Mouse (Mus musculus) spleen, adult 12 weeks (tissue): ENCODE results near the gene Lingo3.
"Not testable (repeated sequence)": the region's sequence is repeated elsewhere in the genome, so short reads cannot be mapped to it uniquely, and the experiment has no call there.

ENCODE experiments used
- DNase-seq: peaks from one replicate; pipeline ENCODE4 v3.0.0; 2022; ENCODE audit warnings: low spot score

Gene Lingo3

DNA sequence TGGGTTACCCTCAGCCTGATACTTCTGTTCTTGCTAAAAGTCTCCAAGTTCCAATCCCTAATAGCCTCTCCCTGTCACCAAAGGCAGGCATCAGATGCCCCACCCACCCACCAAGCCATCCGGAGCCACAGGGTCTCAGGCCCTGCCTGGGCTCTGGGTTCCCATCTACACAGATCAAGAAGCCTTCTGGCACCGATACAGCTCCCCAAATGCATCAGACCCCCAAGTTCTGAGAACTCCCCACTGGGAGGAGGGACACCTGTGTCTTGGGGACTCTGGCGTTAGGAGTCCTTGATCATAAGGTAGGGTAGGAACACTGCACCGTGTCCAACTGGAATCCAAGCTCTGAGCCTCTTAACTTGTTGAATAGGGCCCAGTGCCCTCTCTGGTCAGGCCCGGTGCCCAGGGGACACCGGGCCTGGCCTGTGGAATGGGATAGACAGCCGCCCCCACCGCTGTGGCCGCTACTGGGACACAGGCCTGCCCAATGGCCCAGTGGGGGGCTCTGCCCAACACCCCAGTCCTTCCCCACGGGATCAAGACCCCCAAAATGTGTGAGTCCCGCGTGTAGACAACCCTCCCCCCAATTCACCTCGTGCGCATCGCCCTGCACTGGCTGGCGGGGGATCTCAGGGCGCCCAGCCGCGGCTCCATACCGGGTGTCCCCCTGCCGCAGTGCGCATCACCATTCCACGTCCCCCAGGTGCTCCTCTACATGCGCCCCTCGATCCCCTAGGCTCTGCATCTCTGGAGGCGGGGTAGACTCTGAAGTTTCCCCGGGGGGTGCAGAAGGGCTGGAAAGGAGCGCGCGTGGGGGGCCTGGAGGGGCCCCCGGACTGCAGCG, 530 bp downstream of the Lingo3 start:
- no peak for DNase-seq

DNA sequence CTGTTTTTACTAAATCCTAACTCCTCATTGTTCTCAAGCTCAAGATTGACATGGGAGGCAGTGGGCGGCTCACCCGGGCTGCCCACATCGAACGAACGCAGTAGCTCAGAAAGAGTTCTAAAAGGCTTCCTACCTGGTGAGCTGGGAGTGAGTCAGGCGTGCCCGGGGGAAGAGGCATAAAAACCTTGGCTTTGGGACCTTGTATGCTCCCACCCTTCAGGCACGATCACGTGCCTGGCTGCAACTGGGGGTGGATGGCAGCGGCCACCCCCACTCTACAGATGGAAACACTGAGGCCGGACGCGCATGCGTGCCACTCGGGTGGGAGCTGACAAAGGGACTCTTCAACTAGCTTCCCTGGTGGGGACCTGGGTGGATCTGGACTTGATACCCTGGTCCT, 1.5 kb downstream of the Lingo3 start:
- no peak for DNase-seq

DNA sequence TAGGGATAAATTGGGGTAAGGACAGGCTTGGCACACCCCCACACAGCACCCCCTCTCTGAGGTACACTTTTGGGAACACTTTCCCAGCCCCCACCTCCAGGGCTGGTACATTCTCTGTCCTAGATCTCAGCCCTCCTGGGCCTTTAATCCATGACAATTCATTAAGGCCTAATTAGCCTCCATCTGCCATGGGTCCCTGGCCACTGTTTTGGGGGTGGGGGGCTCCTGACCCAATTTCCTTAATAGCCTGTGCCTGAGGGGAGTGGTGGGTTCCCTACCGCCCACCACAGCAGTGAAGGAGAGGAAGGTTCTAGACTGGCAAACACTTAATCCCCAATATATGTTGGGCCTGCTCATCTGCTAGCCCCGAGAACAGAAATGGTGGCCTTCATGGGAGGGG, 2.2 kb downstream of the Lingo3 start:
- DNase-seq = no peak

DNA sequence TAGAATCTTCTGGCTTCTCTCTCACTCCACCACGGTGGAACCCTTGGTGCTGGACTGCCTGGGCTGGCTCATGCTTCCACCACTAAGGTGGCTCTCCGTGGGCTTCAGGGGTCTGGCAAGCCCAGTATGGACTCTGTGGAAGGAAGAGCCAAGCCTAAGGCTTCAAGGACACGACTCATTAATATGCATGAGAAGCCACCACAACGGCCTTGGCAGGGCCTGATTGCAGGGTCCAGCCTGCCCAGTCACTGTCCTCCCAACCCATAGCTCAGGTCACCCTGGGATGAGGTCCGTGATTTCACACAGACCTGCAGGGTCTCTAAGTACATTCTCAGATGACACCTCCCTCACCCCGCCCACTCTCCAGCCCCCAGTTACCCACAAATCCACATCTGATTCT, 4.0 kb downstream of the Lingo3 start:
- no peak for DNase-seq

DNA sequence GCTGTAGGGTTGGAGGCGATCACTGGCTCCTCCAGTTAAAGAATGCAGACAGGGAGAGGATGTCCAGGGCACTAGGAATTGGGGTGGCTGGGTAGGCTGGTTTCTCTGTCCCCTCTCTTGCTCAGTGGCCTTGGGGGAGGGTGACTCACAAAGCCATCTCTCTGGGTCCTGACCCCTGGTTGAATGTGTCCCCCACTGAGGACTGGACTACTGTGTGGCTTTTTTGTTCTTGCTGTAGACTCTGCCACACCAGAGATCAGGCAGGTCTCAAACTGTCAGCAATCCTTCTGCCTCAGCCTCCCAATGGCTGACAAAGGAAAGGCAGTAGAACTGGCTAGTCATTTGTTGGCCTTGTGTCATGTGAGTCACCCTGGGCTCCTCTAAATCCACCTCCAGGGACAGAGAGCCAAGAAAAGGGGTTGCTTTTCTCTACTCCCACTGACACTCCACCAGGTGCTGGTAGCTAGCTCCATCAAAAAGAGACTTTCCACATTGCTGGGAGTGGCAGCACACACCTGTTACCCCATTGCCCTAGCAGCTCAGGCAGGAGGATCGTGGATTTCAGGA, 5.4 kb downstream of the Lingo3 start:
- no peak for DNase-seq

DNA sequence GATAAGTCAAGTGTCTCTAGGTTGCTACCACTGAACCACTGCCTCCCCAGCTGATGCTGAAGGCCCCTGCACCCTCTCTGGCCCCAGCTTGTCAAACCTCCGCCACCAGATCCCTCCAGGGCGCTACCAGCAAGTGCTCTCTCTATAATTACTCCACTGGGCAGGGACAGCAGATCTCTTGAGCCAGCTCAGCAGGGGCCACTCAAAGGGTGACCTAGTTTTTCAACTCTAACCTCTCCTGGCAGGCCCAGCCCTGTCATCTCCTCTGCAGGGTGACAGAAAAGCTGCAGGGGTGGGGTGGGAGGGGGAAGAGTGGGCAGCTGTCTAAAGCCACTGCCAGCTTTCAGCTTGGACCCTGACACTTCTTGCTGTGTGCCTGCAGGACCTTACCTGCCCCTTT, 6.0 kb downstream of the Lingo3 start:
- DNase-seq = no peak

DNA sequence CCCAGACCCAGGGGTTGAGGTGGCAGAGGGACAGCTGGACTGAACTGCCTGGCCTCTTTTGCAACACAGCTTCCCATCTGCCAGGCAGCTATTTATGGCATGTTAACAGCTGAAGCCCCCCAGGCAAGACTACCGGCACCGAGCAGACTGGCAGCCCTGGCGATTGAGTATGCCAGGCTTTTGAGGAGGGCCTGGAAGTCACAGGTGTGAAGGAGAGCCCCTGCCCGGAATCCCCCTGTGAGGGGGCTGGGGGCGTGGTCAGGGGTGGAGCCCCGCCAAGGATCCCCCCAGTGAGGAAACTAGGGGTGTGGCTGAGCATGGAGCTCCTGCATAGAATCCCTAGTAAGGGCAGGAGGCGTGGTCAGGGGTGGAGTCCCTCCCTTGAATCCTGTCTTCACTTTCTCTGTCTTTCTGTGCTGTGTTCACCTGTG, 6.9 kb downstream of the Lingo3 start:
- DNase-seq = no peak

DNA sequence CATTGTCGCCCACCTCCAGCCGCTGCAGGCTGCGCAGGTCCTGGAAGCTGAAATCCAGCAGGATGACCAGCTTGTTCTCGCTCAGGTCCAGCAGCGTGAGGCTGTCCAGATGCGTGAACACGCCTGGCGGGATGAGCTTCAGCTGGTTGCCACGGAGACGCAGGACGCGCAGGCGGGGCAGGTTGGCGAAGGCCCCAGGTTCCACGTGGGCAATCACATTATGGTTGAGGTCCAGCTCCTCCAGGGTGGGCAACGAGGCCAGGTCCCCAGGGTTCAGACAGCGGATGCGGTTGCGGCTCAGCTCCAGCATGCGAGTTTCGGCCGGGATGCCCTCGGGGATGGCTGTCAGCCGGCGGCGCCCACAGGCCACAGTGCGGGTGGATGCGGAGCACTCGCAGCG, 8.2 kb downstream of the Lingo3 start:
- DNase-seq = no peak

DNA sequence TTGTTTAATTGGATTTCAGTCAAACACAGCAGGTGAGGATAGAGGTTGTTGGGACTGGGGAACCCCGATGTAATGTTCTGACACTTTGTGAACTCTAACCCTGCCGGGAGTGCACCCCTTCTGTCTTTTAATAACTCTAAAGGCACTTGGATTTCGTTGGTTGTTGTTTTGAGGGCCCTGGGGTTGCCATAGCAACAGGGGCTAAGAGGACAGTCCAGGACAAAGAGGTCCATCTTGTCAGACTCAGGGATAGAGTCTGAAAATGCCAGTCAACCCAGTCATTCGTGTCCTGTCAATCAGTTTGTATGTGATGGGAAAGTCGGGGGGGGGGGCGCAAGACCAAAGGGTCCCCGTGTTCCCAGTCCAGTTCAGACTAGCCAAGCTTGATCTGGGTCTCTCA, 11.0 kb downstream of the Lingo3 start:
- no peak for DNase-seq

DNA sequence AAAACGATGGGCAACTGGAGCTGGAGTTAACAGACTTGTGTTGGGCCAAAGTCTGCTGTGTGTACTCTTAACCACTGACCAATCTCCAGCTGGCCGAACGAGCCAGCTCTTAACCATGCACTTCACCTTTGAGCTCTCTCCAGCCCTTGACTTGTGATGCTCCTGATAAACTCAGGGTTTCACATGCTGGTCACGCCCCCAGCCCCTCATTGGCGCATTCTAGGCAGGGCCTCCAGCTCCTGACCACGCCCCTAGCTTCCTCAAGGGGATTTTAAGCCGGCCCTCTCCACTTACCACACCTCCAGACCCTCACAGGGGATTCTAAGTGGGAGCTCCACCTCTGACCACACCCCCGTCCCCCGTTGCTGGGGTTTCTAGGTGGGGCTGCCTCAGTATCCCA, 12.7 kb downstream of the Lingo3 start:
- no peak for DNase-seq

DNA sequence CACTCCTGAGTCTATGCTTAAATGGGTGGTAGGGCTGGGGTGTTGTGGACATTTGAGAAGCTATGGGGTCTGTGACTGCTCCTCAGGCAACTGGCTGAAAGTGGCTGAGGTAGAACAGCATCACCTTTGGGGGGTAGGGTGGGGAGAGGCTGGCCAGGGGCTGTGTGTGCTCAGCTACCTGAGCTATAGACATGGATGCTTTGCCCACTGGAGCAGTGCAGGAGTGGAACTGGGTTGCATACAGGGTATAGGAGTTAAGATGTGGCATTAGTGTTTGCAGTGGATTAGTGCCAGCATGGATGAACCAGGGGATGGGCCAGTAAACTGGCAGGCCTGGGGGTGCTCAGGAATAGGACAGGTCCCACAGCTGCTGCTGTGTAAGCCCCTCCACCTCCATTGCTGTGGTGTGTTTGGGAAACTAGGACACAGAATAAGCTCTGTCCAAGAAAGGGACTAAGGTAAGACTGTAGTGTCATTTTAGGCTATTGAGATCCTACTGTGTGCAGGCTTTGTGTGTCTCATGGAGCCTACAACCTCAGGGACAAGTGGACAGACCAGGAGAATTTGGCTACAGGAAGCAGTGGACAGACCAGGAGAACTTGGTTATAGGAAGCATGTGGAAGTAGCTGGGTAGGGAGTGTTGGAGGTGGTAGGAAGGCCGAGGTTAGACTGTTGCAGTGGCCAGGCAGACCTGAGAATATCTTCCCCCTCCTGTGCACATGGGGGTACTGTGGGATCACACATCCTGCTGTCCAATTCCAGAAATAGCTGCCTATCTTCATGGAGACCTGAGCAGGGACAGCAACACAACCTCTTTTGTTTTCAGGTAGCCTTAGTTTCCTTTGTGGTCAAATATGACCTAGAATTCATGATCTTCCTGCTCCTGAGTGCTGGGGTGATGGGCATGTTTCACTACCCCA, 14.2 kb downstream of the Lingo3 start:
- DNase-seq = no peak

DNA sequence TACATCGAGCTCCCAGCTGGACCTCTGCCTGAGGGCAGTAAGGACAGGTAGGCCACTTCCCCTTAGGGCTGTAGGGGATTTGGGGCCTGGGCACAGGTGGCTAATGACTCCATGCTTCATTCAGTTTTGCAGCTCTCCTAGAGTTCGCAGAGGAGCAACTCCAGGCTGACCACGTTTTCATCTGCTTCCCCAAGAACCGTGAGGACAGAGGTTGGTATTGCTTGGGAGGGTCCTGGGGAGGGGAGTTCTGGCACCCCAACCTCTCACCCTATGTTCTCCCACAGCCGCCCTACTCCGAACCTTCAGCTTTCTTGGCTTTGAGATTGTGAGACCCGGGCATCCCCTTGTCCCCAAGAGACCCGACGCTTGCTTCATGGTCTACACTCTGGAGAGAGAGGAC, 15.3 kb downstream of the Lingo3 start:
- DNase-seq = not testable (repeated sequence)

DNA sequence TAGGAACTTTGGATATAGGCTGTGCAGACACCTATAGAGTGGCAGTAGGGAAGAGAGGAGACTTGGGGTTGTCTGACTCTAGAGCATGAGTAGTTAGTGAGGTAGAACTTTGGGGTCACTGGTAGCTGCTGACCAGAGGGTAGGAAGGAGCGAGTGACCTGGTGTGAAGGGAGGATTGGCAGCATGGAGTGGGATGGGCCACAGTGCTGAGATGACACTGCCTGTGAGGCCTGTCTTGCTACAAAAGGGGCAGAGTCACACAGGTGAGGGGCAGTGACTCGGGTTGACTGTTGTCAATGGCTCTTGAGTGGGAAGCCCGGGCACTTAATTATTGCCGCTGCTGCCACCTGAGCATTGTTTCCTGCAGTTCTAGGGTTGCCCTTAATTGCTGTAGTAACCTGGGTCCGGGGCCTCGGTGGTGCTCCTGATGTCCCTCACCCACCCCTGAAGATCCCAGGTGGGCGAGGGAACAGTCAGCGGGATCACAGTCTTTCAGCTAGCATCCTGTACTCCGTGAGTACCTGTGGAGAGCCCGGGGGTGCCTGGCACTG, 15.9 kb downstream of the Lingo3 start:
- no peak for DNase-seq

DNA sequence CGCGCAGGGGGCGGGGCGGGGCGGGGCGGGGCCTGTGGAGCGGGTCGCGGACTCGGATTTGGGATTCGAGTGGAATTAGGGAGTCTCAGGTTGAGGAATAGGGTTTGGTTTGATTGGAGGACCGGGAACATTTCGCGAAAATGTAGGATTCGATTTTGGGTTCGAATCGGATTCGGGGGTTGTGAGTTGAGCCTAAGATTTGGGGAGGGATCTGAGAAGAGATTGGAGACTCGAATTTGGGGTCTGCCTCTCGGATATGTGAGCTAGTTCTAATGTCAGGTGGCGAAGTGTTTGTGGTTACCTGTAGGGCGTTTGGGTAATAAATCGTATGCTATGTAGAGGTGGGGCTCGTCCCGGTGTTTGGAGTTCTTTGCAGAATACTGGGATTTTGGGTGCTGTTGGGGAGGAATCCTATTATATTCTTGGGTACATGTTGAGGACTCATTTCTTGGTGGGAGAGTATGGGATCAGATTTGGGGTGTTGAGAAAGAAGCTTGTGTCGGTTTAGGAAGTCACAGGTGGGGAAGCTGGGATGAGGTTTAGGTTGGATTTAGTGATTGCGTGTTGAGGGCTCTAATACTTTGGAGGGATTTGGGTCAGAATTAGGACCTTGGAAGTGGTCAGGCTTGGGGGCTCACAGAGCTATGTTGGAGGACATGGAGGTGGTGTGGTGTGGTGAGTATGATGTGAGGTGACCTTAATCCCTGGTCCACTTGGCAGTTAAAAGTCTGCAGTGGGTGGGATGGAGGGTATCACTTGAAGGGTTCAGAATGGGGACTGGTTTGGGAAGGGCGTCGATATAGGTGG, 16.6 kb downstream of the Lingo3 start:
- DNase-seq = no peak

DNA sequence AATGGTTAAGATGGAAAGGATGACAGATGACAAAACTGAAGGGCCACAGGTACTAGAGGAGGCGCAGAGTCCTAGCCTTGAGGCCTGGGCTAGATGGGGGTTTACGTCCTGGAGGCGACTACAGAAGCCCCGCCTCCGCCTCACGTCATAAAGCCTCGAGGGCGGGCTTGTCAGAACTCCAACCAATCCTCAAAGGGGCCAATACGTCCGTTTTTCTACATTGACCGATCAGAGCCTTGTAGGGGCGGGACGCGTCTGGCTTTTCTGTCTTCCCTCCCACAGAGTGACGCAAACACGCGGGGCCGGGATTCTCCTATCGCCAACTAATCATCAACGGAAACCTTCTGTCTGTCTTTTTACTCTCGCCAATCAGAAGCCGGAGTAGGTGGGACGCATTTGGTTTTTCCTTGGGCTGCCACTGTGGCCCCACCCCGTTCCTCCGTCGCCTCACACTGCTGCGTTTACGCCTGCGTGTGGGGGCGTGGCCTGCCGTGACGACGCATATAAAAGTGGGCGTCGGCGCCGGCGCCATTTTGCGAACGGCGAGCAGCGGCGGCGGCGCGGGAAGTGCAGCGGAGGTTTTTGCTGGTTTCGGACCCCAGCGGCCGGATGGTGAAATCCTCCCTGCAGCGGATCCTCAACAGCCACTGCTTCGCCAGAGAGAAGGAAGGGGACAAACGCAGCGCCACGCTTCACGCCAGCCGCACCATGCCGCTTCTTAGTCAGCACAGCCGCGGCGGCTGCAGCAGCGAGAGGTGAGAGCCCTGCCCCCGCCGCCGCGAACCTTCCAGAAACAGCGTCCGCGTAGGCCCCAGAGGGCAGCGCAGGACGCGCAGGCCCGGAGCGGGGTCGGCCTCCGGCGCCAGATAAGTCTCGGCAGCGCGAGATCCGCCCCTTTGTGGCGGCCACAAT, 17.4 kb downstream of the Lingo3 start, which contains the start of gene Oaz1:
Gene Oaz1 (plus strand): TSS at position 506 of the 912 bp plus-strand sequence.
- DNase-seq = peak; percentile 96

DNA sequence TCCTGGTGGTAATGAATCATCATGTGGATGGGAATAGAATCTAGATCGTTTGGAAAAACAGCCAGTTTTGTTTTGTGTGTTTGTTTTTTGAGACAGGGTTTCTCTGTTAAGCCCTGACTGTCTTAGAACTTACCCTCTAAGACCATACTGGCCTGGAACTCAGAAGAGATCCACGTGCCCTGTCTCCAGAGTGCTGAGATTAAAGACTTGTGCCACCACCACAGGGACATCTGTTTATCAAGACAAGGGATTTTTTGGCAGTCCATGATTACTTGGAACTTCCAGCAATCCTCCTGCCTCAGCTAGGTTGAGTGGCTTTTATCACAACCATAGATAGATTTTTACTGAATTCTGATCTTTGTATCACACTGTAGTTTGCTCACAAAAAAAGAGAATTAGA, 19.0 kb downstream of the Lingo3 start:
- no peak for DNase-seq

DNA sequence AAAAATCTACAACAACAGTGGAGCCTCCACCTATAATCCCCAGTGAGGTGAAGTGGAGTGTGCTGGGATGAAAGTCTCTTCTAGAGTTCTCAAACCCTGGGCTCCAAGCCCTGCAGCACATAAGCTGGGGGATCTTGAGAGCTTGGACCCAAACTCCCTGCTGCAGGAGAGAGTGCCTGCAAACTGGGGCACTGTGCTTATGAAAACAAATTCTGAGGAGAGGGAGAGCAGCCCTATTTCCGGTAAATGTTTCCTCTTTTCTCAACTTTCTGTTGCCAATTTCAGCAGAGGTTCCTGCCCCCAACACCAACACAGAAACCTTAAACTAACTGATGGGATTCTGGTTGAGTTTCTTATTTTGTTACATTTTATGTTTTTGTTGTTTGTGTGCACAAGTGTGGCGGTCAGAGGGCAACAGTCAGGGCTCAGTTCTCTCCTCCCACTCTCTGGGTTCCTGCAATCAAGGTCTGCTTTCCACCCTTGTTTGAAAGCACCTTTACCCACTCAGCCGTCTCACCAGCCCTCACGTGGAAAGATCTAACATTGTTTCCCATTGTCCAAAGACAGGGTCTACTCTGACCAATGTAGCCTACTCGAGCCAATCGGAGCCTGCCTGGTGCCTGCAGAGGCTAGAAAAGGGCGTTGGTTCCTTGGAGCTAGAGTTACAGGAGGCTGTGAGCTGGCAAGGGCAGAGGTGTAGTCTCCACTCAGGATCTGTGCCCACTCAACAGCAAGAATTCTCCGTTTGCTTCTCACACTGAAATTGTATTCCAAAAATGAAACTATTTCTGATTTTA, 19.8 kb downstream of the Lingo3 start:
- DNase-seq = no peak

DNA sequence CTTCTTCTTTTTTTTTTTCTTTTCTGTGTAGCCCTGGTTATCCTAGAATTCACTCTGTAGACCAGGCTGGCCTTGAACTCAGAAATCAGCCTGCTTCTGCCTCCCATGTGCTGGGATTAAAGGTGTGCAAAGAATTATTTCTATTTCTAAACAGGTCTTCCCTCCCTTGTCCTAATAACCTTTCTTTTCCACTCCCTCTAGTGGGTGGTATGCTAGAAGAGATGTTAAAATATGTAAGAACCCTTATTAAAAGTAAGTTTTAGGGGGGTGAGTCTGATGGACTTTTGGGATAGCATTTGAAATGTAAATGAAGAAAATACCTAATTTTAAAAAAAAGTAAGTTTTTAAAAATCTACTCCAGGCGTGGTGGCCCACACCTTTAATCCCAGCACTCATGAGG, 20.5 kb downstream of the Lingo3 start:
- no peak for DNase-seq

DNA sequence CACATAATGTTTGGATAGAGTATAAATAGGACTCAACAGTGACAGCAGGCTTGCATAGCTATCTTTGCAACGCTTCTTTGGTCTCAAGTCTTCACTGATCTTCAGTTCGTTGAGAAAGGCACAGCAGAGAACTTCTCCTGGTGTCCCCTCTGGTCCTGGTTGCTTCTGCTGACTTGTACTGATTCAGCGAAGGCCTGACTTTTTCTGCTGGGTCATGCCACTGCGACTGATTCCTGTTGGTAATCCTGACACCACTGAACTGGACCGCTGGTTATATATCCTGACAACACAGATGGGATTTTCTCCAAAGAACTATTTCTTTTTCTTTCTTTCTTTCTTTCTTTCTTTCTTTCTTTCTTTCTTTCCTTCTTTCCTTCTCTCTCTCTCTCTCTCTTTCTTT, 21.3 kb downstream of the Lingo3 start:
- no peak for DNase-seq

DNA sequence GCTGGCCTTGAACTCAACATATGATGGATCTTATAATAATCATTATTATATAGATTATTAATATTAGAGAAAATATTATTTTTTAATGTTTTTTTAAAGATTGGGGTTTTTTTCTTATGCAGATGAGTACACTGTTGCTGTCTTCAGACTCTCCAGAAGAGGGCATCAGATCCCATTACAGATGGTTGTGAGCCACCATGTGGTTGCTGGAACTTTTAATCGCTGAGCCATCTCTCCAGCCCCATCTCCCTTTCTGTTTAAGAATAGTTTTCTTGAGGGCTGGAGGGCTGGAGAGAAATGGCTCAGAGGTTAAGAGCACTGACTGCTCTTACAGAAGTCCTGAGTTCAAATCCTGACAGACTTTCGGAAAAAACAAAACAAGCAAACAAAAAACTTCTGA, 21.8 kb downstream of the Lingo3 start:
- DNase-seq = no peak
